Mouse (Mus musculus): ENCODE measurements around the gene Gata2. TPM values are rescaled to one million over a fixed set of nuclear protein-coding genes. Genes with fewer than 3 reads are reported as not detected.

Gene Gata2
- total RNA-seq, 2 experiments from 2014 or later: 21.4 to 23.7 TPM

DNA sequence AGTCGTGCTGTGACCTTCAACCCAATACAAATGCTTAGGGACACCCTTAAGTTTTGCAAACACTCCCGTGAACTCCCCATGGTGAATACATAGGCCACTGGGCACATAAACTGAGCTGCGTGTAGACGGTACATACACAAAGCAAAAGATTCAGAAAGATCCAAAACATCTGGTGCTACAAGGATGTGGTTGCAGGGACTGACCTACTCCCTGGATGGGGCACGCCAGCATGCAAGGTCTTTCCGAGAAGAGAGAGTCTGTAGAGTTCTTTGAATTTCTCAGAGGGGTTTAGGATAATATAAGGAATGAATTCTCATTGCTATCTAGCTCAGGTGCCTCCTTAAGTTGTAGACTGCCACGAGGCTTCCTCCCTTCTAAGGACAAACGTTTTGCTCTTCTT lies 935 bp upstream of the Gata2 start:
- no peak for DNase-seq
- intact Hi-C loops (cut with DNase I): loop anchor here (5.0 kb wide), 2 partner anchors 130 to 295 kb away; no protein-coding TSS in a partner anchor

- intact Hi-C loops (cut with DNase I): loop anchor here (5.0 kb wide), 2 partner anchors 128 to 293 kb away; no protein-coding TSS in a partner anchor
- DNase-seq: no peak
These were observed 624 bp downstream of the Gata2 start for GRCm38 (mm10) chr6:88194053-88194977.

GRCm38 (mm10) chr6:88194978-88195325 lies 1.3 kb downstream of the Gata2 start:
- no peak for DNase-seq
- intact Hi-C loops (cut with DNase I): loop anchor here (5.0 kb wide), 2 partner anchors 127 to 292 kb away; no protein-coding TSS in a partner anchor

DNA sequence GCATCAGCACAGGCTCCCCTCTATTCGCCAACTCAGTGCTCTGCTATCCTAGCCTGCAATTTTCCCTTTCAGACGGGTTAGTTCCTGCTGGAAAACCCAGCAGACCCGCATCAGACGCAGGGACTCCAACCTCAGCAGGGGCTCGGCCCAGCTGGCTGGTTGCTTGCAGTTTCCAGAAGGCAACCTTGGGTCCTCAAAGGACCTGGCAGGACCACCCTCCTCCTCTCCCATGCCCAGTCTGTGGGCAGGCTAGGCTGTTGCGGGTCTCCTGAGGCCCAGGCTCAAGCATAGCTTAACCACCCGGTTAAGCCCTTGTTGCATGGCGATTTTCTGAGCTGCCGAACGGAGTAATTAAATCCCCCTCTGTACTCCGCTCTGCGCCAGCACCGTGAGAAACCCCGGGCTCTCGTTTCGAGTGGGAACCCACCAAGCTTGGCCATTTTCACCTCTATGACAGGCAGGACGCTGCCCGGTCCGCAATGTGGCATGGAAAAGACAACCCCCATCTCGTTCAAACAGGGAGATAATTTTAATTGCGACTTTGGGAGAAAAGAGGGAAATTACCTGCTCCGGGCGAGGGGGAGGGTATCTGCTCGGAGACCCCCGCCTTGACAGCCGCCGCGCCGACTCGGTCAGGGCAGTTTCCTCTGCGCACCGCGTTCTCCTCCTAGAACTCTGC lies 2.5 kb downstream of the Gata2 start:
- intact Hi-C loops (cut with DNase I): no loop called here
- peak in 1 of 2 experiments; percentile 26 for DNase-seq

GRCm38 (mm10) chr6:88196733-88197312 lies 3.1 kb downstream of the Gata2 start:
- peak in 1 of 2 experiments; percentile 11 for DNase-seq
- intact Hi-C loops (cut with DNase I): no loop called here

GRCm38 (mm10) chr6:88197313-88198069 lies 3.8 kb downstream of the Gata2 start:
- intact Hi-C loops (cut with DNase I): no loop called here
- DNase-seq: peak; percentile 49 to 63

- peak; percentile 88 to 90 for DNase-seq
- intact Hi-C loops (cut with DNase I): no loop called here
These were observed 4.6 kb downstream of the Gata2 start for GRCm38 (mm10) chr6:88198070-88198940.

- intact Hi-C loops (cut with DNase I): no loop called here
- DNase-seq: peak; percentile 25 to 34
These were observed 5.5 kb downstream of the Gata2 start for GRCm38 (mm10) chr6:88199001-88199717.

DNA sequence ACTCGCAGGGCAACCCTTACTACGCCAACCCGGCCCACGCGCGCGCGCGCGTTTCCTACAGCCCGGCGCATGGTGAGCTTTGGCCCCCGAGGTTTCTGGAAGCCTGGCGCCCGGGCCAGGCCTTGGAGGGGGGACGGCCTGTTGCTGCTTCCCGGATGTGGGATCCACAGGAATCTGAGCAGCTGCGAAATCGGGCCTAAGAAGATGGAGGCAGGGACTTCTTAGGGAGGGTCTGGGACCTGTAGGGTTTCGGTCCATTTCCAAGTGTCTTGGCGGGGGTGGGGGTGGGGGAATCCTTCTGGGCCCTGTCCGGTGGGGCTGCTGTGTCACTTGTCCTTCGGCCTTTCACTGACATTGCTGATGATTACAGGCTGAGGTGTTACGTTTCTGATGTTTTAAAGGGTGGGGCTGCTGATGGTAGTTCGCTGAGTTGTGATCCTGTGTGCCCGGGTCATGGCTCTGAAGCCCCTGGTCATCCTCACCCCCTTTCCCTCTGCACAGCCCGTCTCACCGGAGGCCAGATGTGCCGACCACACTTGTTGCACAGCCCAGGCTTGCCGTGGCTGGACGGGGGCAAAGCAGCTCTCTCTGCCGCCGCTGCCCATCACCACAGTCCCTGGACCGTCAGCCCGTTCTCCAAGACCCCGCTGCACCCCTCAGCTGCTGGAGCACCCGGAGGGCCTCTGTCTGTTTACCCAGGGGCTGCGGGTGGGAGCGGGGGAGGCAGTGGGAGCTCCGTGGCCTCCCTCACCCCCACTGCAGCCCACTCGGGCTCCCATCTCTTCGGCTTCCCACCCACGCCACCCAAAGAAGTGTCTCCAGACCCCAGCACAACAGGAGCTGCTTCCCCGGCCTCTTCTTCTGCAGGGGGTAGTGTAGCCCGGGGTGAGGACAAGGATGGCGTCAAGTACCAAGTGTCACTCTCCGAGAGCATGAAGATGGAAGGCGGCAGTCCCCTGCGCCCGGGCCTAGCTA lies 6.3 kb downstream of the Gata2 start:
- peak in 1 of 2 experiments; percentile 27 for DNase-seq
- intact Hi-C loops (cut with DNase I): no loop called here

DNA sequence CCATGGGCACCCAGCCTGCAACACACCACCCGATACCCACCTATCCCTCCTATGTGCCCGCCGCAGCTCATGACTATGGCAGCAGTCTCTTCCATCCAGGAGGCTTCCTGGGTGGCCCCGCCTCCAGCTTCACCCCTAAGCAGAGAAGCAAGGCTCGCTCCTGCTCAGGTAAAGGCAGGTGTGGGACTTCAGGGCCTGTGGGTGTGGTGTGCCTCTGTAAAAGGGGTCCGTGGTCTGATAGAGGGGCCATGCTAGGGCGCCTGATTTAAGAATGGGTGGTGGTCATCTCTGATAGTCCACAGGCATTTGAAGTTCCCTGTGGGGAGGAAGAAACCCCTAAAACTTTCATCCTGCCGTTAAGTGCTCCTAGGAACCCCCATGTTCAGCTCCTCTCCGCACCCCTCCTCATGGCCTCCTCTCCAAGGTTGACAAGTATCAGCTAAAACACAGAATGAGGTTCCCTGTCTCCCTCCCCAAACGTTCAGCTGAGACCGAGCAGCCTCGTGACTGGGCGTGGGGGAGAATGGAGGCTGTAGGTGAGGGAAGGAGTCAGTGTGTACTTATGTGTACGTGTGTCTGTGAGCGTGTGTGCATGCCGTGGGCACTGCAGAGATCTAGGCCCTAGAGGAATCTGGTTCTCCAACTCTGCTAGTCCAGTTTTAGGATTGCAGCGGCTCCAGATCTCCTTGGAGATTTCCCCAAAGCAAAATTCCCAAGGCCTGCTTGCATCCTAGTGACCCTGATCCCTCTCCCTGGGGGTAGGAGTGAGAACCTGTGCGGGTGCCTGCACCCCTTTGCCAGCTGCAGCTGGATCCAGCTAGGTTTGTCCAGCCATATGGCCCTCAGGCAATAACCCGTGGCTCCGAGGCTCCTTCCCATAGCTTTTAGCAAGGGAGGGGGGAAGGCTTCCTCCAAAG lies 7.3 kb downstream of the Gata2 start:
- no peak for DNase-seq
- intact Hi-C loops (cut with DNase I): no loop called here

DNA sequence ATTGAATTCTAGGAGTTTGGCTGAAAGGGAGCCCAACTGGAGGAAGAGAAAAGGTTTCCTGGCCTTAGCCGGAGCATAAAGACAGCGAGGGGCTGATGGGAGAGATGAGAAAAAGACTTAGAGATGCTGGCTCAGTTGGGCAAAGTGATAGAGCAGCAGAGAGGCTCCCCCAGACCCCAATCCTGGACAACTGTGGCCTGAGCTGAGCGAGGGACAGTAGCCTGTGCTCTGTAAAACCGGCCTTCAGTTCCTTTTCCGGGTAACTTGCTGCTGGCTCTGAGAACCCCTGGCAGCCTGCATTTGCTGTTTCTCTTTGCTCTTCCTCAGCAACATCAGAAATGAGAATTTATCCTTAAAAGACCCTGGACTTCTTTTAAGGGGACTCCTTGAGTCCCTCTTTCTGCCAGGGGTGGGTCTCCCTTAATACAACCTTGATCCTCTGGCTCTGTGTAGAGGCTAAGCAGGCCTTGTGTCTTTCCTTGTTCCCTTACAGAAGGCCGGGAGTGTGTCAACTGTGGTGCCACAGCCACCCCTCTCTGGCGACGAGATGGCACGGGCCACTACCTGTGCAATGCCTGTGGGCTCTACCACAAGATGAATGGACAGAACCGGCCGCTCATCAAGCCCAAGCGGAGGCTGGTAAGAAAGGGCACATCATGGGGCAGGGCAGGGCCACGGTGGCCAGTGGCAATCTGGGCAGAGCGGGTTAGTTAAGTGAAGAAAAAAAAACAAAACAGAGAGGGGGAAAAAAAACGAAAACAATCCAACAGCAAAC lies 8.4 kb downstream of the Gata2 start:
- no peak for DNase-seq
- intact Hi-C loops (cut with DNase I): no loop called here

DNA sequence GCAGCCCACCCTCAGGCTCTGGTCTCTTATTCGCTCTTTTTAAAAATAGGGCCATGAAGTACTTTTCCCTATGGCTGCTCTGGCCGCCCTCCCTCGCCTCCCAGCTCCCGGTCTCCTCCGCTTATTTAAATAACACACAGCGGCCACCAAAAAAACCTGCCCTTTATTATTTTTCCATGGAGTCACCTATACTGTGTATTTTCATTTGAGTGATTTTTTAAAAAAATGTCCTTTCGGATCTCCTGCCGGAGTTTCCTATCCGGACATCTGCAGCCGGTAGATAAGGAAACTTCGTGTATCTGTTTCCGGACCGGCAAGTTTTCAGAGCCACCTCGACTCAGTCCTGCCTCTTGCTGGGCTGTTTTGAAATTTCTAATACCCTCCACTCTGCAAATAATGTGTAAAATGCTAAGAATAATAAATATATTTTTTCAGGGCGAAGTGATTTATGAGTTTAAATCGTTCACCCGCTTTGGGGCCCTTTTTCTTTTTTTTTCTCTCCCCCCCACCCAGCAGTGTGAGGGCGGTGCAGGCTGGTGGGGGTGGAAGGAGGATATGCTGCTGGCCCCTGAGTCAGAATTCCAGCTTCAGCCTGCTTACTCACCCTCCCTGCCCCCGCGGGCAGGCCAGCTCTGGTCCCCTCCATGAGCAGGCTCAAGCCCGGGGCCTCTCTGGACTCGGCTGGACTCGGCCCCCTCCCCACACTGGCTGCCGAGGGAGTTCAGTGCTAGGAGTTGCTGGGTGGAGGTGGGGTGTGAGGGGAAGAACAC lies 9.4 kb downstream of the Gata2 start:
- peak; percentile 40 to 59 for DNase-seq
- intact Hi-C loops (cut with DNase I): no loop called here

DNA sequence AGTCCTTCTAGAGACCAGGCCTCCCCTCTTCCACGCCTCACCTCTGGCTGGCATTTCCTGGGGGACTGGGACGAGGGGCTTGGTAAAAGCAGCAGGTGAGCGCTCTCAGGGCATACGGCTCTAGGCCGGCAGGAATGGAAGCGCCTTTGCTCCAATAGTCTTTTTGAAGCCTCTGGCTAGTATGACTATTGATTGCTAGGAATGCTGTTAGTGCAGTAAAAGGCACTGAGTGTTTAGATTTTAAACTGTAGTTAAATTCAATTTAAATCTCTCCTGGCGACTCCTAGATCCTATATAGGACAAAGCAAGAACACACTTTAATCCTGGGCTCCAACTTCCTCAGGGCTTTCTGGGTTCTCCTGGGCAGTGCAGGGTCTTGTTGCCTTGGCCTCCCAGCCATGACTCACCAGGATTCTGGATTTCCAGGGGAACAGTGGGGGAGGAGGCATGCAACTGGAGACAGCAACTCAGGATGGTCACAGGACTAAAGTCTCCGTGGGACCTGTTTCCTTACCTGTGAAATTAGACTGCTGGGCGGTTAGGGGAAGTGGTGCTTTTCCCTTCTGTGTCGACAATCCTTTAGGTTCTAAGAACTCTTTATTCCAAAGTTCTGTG lies 10.2 kb downstream of the Gata2 start:
- DNase-seq: no peak
- intact Hi-C loops (cut with DNase I): no loop called here

GRCm38 (mm10) chr6:88204531-88205385 lies 11.1 kb downstream of the Gata2 start:
- DNase-seq: peak; percentile 55 to 61
- intact Hi-C loops (cut with DNase I): no loop called here

All from heart, postnatal 14 days (tissue).